Mouse (Mus musculus): ENCODE measurements at regions not wholly inside any gene's neighbourhood (a gene's known extent, or its start where the extent isn't known, plus 50 kb on each side); places are given as distances from the start of the nearest gene placed in this dataset.

- Histone ChIP-seq H3K9me3 (ENCODE audit: control insufficient read depth, low read length) (no peaks in the 10 kb centered on the region), H3K4me2 (ENCODE audit: low read depth) (no peak overlapping the region), H3K27me3 (ENCODE audit: control insufficient read depth, insufficient read depth, low read length) (no peaks in the 10 kb centered on the region), H3K4me1 (replicated peaks; ENCODE audit: control insufficient read depth in 2 of 2, insufficient read depth in 2 of 2, low read length in 1 of 2) (no peaks in the 10 kb centered on the region), H3K27ac (no peak overlapping the region), H3K9ac (replicated peaks) (no peak overlapping the region), H3K4me3 (ENCODE audit: insufficient read depth in 1 of 2, low read depth in 2 of 2, low read length in 2 of 2) (no peak overlapping the region), H3K36me3 (replicated peaks; ENCODE audit: control insufficient read depth, insufficient read depth, low read depth) (no peaks in the 10 kb centered on the region)
- no peak for TF ChIP-seq CTCF (IDR thresholded peaks at IDR 0.05; ENCODE audit: low read depth)
- TF ChIP-seq EP300 (IDR thresholded peaks at IDR 0.05; ENCODE audit: low read depth) = no peak
- ATAC-seq (ENCODE audit: insufficient read depth) (no peak), DNase-seq (ENCODE audit: low read depth in 3 of 3, low spot score in 3 of 3) (no peak)
- 37% methylated on average over 4 of the region's 4 CpGs for WGBS (ENCODE audit: insufficient replicate concordance)
Measured at GRCm38 (mm10) chr13:31124547-31125216, 150.7 kb downstream of the Gm5447 start.

GRCm38 (mm10) chr13:31132501-31132900 lies 158.5 kb downstream of the Gm5447 start:
- no peak overlapping the region for H3K4me2 ChIP-seq (ENCODE audit: low read depth)

GRCm38 (mm10) chr13:31139686-31140085 lies 165.7 kb downstream of the Gm5447 start:
- no peak for TF ChIP-seq CTCF (IDR thresholded peaks at IDR 0.05; ENCODE audit: low read depth)
- no peak for TF ChIP-seq EP300 (IDR thresholded peaks at IDR 0.05; ENCODE audit: low read depth)
- DNase-seq (ENCODE audit: low read depth in 3 of 3, low spot score in 3 of 3) = no peak
- no peak overlapping the region for H3K4me2 ChIP-seq (ENCODE audit: low read depth)
- H3K9me3 ChIP-seq (ENCODE audit: control insufficient read depth, low read length) = no peaks in the 10 kb centered on the region
- no peak overlapping the region for H3K9ac ChIP-seq (replicated peaks)
- no peak overlapping the region for H3K4me3 ChIP-seq (ENCODE audit: insufficient read depth in 1 of 2, low read depth in 2 of 2, low read length in 2 of 2)
- H3K36me3 ChIP-seq (replicated peaks; ENCODE audit: control insufficient read depth, insufficient read depth, low read depth) = no peaks in the 10 kb centered on the region
- 57% methylated on average over 3 of the region's 3 CpGs for WGBS (ENCODE audit: insufficient replicate concordance)
- H3K4me1 ChIP-seq (replicated peaks; ENCODE audit: control insufficient read depth in 2 of 2, insufficient read depth in 2 of 2, low read length in 1 of 2) = no peaks in the 10 kb centered on the region
- H3K27ac ChIP-seq = no peak overlapping the region
- no peak for ATAC-seq (ENCODE audit: insufficient read depth)
- no peaks in the 10 kb centered on the region for H3K27me3 ChIP-seq (ENCODE audit: control insufficient read depth, insufficient read depth, low read length)

More at GRCm38 (mm10) chr13:31132501-31132900, 158.5 kb downstream of the Gm5447 start:
- TF ChIP-seq EP300 (IDR thresholded peaks at IDR 0.05; ENCODE audit: low read depth) (no peak), CTCF (IDR thresholded peaks at IDR 0.05; ENCODE audit: low read depth) (no peak)
- Histone ChIP-seq H3K4me1 (replicated peaks; ENCODE audit: control insufficient read depth in 2 of 2, insufficient read depth in 2 of 2, low read length in 1 of 2) (no peaks in the 10 kb centered on the region), H3K9me3 (ENCODE audit: control insufficient read depth, low read length) (no peaks in the 10 kb centered on the region), H3K36me3 (replicated peaks; ENCODE audit: control insufficient read depth, insufficient read depth, low read depth) (no peaks in the 10 kb centered on the region), H3K9ac (replicated peaks) (no peak overlapping the region), H3K27me3 (ENCODE audit: control insufficient read depth, insufficient read depth, low read length) (no peaks in the 10 kb centered on the region), H3K27ac (no peak overlapping the region), H3K4me3 (ENCODE audit: insufficient read depth in 1 of 2, low read depth in 2 of 2, low read length in 2 of 2) (no peak overlapping the region)
- ATAC-seq (ENCODE audit: insufficient read depth) = no peak
- no peak for DNase-seq (ENCODE audit: low read depth in 3 of 3, low spot score in 3 of 3)
- 69% methylated on average over 5 of the region's 5 CpGs for WGBS (ENCODE audit: insufficient replicate concordance)

GRCm38 (mm10) chr13:31147323-31147722 lies 173.3 kb downstream of the Gm5447 start:
- Histone ChIP-seq H3K27me3 (ENCODE audit: control insufficient read depth, insufficient read depth, low read length) (no peaks in the 10 kb centered on the region), H3K4me2 (ENCODE audit: low read depth) (no peak overlapping the region), H3K9ac (replicated peaks) (no peak overlapping the region), H3K4me1 (replicated peaks; ENCODE audit: control insufficient read depth in 2 of 2, insufficient read depth in 2 of 2, low read length in 1 of 2) (no peaks in the 10 kb centered on the region), H3K36me3 (replicated peaks; ENCODE audit: control insufficient read depth, insufficient read depth, low read depth) (no peaks in the 10 kb centered on the region), H3K9me3 (ENCODE audit: control insufficient read depth, low read length) (no peaks in the 10 kb centered on the region), H3K27ac (no peak overlapping the region), H3K4me3 (ENCODE audit: insufficient read depth in 1 of 2, low read depth in 2 of 2, low read length in 2 of 2) (no peak overlapping the region)
- no peak for ATAC-seq (ENCODE audit: insufficient read depth)
- DNase-seq (ENCODE audit: low read depth in 3 of 3, low spot score in 3 of 3) = no peak
- WGBS (ENCODE audit: insufficient replicate concordance) = 12% methylated on average over 1 of the region's 1 CpGs
- TF ChIP-seq CTCF (IDR thresholded peaks at IDR 0.05; ENCODE audit: low read depth) (no peak), EP300 (IDR thresholded peaks at IDR 0.05; ENCODE audit: low read depth) (no peak)

- 44% methylated on average over 3 of the region's 3 CpGs for WGBS (ENCODE audit: insufficient replicate concordance)
- no peaks in the 10 kb centered on the region for H3K36me3 ChIP-seq (replicated peaks; ENCODE audit: control insufficient read depth, insufficient read depth, low read depth)
- no peak for ATAC-seq (ENCODE audit: insufficient read depth)
Measured at GRCm38 (mm10) chr13:31154066-31154465, 180.1 kb downstream of the Gm5447 start.

More at GRCm38 (mm10) chr13:31154066-31154465, 180.1 kb downstream of the Gm5447 start:
- no peak overlapping the region for H3K4me2 ChIP-seq (ENCODE audit: low read depth)
- H3K9me3 ChIP-seq (ENCODE audit: control insufficient read depth, low read length) = no peaks in the 10 kb centered on the region
- H3K4me1 ChIP-seq (replicated peaks; ENCODE audit: control insufficient read depth in 2 of 2, insufficient read depth in 2 of 2, low read length in 1 of 2) = no peaks in the 10 kb centered on the region
- TF ChIP-seq EP300 (IDR thresholded peaks at IDR 0.05; ENCODE audit: low read depth) (no peak), CTCF (IDR thresholded peaks at IDR 0.05; ENCODE audit: low read depth) (no peak)
- H3K9ac ChIP-seq (replicated peaks) = no peak overlapping the region
- H3K4me3 ChIP-seq (ENCODE audit: insufficient read depth in 1 of 2, low read depth in 2 of 2, low read length in 2 of 2) = no peak overlapping the region
- H3K27ac ChIP-seq = no peak overlapping the region
- DNase-seq (ENCODE audit: low read depth in 3 of 3, low spot score in 3 of 3) = no peak
- H3K27me3 ChIP-seq (ENCODE audit: control insufficient read depth, insufficient read depth, low read length) = no peaks in the 10 kb centered on the region
